Mouse (Mus musculus) ES-Bruce4 (cell line): Measurements from ENCODE around the gene Phox2a.

Experiments used
- CTCF ChIP-seq: IDR thresholded peaks from one replicate; pipeline ENCODE4 v1.8.1; 2011; ENCODE audit warnings: low read depth, low read length
- EP300 ChIP-seq: IDR thresholded peaks from 2 replicates; pipeline ENCODE4 v1.6.1; 2011; ENCODE audit warnings: low read depth, low read length; ENCODE audit not compliant: insufficient read depth
- POLR2A ChIP-seq: IDR thresholded peaks from one replicate; pipeline ENCODE4 v1.8.1; 2011; ENCODE audit warnings: low read length; ENCODE audit not compliant: insufficient read depth

- TF ChIP-seq EP300 (no peak), CTCF (no peak), POLR2A (no peak)
Observed at GRCm38 (mm10) chr7:101847934-101848333, 29.8 kb downstream of the Phox2a start.
